Mouse (Mus musculus): Measurements from ENCODE around the gene Tex44.

- TF ChIP-seq POLR2A (IDR thresholded peaks at IDR 0.05; ENCODE audit: borderline replicate concordance, low read depth, low read length) (no peak), CTCF (IDR thresholded peaks at IDR 0.05; ENCODE audit: low read depth, low read length) (no peak)
Observed at GRCm38 (mm10) chr1:86467416-86467815, 41.3 kb downstream of the Tex44 start.
